Mouse (Mus musculus) liver, embryonic 11.5 days (tissue): Measurements from ENCODE around the gene Gfod1. TPM values are rescaled to one million over a fixed set of nuclear protein-coding genes. Genes with fewer than 3 reads are reported as not detected.

Source experiments
- ATAC-seq: fragments of 200-750 bp; cut with Nextera tagmentation; replicated peaks from 2 replicates; pipeline ENCODE4 v1.8.0; 2017; ENCODE audit warnings: moderate number of reproducible peaks, mild to moderate bottlenecking, moderate TSS enrichment, moderate library complexity; ENCODE audit not compliant: low FRiP score
- DNase-seq: peaks from one replicate; pipeline ENCODE4 v3.0.0-alpha.2; 2017; ENCODE audit warnings: low spot score
- H3K27ac ChIP-seq: fragments of 300-500 bp; sonication (generic); 2 replicates; pipeline ENCODE4 v1.5.1; 2014; ENCODE audit warnings: mild to moderate bottlenecking, low read depth, low read length, control low read depth
- H3K27me3 ChIP-seq: fragments of 300-500 bp; sonication (generic); replicated peaks from 2 replicates; pipeline ENCODE4 v1.6.1; 2014; ENCODE audit warnings: low read length, mixed read lengths; ENCODE audit not compliant: control insufficient read depth, insufficient read depth
- H3K36me3 ChIP-seq: fragments of 300-500 bp; sonication (generic); 2 replicates; pipeline ENCODE4 v1.6.1; 2014; ENCODE audit warnings: mild to moderate bottlenecking, low read length, moderate library complexity, mixed read lengths; ENCODE audit not compliant: control insufficient read depth, insufficient read depth
- H3K4me1 ChIP-seq: fragments of 300-500 bp; sonication (generic); replicated peaks from 2 replicates; pipeline ENCODE4 v1.6.1; 2014; ENCODE audit warnings: low read length, mixed read lengths; ENCODE audit not compliant: control insufficient read depth, insufficient read depth
- H3K4me2 ChIP-seq: fragments of 300-500 bp; sonication (generic); 2 replicates; pipeline ENCODE4 v1.6.1; 2014; ENCODE audit warnings: mild to moderate bottlenecking, control low read depth, moderate library complexity
- H3K4me3 ChIP-seq: fragments of 300-500 bp; sonication (generic); 2 replicates; pipeline ENCODE4 v1.5.1; 2014; ENCODE audit warnings: low read depth, low read length, control low read depth
- H3K9ac ChIP-seq: fragments of 300-500 bp; sonication (generic); 2 replicates; pipeline ENCODE4 v1.6.1; 2014; ENCODE audit warnings: low read depth, low read length, control low read depth
- H3K9me3 ChIP-seq: fragments of 300-500 bp; sonication (generic); 2 replicates; pipeline ENCODE4 v1.6.1; 2016; ENCODE audit warnings: low read length, inconsistent platforms, mixed read lengths; ENCODE audit not compliant: control insufficient read depth
- WGBS: fragments of 180-500 bp; shearing (Covaris S2); extraction: QIAGEN DNeasy Blood & Tissue Kit; methylation state at CpG from one replicate; pipeline ENCODE4 v1.1.7; 2014; 5-methylcytosine and 5-hydroxymethylcytosine counted together
- polyA plus RNA-seq: library from polyadenylated mRNA; unstranded; fragments of >200 nt; fragmentation: Nextera tagmentation; extraction: Ambion mirVana; gene quantifications from 2 replicates; pipeline ENCODE4 v1.2.1, GENCODE M21; 2014

Gene Gfod1
- polyA plus RNA-seq = 0.37 and 0.42 TPM in 2 replicates

DNA sequence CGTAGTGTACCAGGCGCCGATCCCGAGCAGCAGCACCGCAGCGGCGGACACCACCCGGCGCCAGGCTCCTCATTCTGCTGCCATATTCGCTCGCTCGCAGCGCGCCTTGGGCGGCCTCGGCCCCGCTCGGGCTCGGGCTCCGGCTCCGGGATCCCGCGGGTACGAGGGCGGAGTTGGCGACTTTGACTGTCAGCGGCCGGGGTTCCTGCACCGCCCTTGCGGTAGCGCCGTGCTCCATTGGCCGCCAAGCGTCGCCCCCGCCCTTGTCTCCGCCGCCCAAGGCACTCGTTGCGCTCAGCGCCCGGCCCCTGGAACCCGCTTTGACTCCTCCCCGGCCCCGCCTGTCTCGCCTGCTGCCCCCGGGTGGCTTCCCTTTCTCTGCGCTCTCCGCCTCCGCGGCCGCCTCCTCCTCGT lies at the start of gene Gfod1:
Gene Gfod1, minus strand, starts transcription at position 155 of the 414 bp plus-strand sequence.
- DNase-seq (peak; percentile 93), ATAC-seq (peak; percentile 96)
- H3K4me2 ChIP-seq = peak within 1 kb of the TSS; percentile 100
- no peaks in the 10 kb centered on the region for H3K36me3 ChIP-seq
- peaks cover 27% of the 10 kb centered on the region for H3K27me3 ChIP-seq
- WGBS = under 1% methylated on average over 53 of the region's 53 CpGs
- H3K9ac ChIP-seq = peak within 1 kb of the TSS; percentile 66
- peaks cover 31% of the 10 kb centered on the region for H3K4me1 ChIP-seq
- no peaks in the 10 kb centered on the region for H3K9me3 ChIP-seq
- peak within 1 kb of the TSS; percentile 28; the same call in 1 of the 2 replicates for H3K27ac ChIP-seq
- H3K4me3 ChIP-seq = peak within 1 kb of the TSS; percentile 72

DNA sequence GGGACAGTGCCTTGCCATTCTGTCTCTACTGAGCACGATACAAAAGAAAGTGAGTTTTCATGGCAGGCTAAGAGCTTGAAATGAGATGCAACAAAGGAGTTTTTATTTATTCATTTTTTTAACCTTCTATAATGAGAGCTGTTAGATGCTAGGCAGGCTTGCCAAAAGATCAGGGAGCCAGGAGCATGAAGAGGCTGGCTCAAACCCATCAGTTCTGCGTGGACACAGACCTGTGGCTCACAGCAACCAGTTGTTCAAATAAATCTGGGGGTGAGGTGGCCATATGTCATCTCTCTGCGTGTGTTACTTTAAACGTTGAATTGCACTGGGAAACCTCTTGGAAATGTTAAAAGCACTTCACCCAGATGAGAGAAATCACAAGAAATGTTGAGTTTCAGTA lies 49.4 kb upstream of the Gfod1 start:
- DNase-seq = no peak
- WGBS = 67% methylated on average over 4 of the region's 4 CpGs
- Histone ChIP-seq H3K4me3 (no peak overlapping the region), H3K27me3 (no peaks in the 10 kb centered on the region), H3K27ac (no peak overlapping the region), H3K4me2 (no peak overlapping the region), H3K36me3 (no peaks in the 10 kb centered on the region), H3K4me1 (no peaks in the 10 kb centered on the region; the same call in 1 of the 2 replicates), H3K9ac (no peak overlapping the region), H3K9me3 (no peaks in the 10 kb centered on the region)
- no peak for ATAC-seq

DNA sequence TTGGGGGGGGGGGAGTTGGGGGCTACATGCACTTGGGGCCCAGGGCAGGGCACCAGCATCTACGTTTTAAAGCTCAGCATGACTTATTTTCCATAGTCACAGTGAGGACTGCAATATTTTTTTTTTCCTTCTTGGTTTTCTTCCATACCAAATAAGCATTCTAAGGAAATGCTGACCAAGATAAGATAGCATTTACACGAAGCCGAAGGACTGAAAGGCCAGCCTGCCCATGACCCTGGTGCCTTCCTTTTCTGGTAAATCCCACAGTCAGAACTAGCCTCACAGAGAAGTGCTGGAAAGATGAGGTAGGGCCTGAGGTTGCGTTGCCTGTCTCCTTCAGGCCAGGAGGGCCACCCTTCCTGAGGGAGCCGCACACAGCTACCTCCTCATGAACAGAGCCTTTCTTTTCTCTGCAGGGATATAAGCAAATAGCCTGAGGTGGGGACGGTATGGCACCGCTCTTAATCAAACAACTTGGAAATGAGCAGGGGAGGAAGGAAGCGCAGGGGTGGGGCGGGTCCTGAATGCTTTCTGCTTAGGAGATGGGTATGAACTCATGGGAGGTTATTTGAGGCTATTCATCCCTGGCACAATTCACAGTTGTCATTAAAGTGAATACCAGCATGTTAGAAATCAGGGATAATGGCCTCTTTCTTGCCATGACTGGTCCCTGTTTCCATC lies 46.7 kb upstream of the Gfod1 start:
- no peaks in the 10 kb centered on the region for H3K36me3 ChIP-seq
- 51% methylated on average over 9 of the region's 9 CpGs for WGBS
- DNase-seq = no peak
- H3K9ac ChIP-seq = no peak overlapping the region
- H3K4me3 ChIP-seq = no peak overlapping the region
- no peak overlapping the region for H3K4me2 ChIP-seq
- ATAC-seq = no peak
- no peaks in the 10 kb centered on the region for H3K27me3 ChIP-seq
- no peaks in the 10 kb centered on the region; the same call in 1 of the 2 replicates for H3K4me1 ChIP-seq
- no peaks in the 10 kb centered on the region for H3K9me3 ChIP-seq
- no peak overlapping the region for H3K27ac ChIP-seq

GRCm38 (mm10) chr13:43349376-43349775 lies 45.4 kb upstream of the Gfod1 start:
- DNase-seq (no peak), ATAC-seq (no peak)
- 76% methylated on average over 8 of the region's 8 CpGs for WGBS
- no peaks in the 10 kb centered on the region for H3K27me3 ChIP-seq
- no peak overlapping the region for H3K4me3 ChIP-seq
- no peaks in the 10 kb centered on the region for H3K9me3 ChIP-seq
- H3K9ac ChIP-seq = no peak overlapping the region
- no peaks in the 10 kb centered on the region for H3K36me3 ChIP-seq
- H3K4me1 ChIP-seq = no peaks in the 10 kb centered on the region
- no peak overlapping the region for H3K4me2 ChIP-seq
- no peak overlapping the region for H3K27ac ChIP-seq

DNA sequence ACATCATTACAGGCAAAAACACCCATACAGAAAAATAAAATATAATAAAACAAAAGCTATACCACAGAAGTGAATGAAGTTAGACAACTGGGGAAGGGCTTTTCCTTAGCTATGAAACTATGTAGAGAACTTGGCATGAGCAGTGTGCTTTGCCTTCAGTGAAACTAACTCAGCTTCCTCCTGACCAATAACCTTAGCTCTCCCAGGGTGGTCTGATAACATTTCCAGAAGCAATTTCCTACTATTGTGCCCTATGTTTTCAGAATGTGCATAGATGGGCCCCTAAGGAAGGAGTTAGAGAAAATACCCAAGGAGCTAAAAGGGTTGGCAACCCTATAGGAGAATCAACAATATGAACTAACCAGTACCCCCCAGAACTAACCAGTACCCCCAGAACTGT lies 42.9 kb upstream of the Gfod1 start:
- no peaks in the 10 kb centered on the region for H3K4me1 ChIP-seq
- no peaks in the 10 kb centered on the region for H3K27me3 ChIP-seq
- H3K4me2 ChIP-seq = no peak overlapping the region
- no peak for DNase-seq
- no peaks in the 10 kb centered on the region for H3K36me3 ChIP-seq
- H3K9ac ChIP-seq = no peak overlapping the region
- no peak for ATAC-seq
- no peaks in the 10 kb centered on the region for H3K9me3 ChIP-seq
- H3K27ac ChIP-seq = no peak overlapping the region
- no peak overlapping the region for H3K4me3 ChIP-seq

- 74% methylated on average over 4 of the region's 4 CpGs for WGBS
- DNase-seq (no peak), ATAC-seq (no peak)
- H3K4me2 ChIP-seq = no peak overlapping the region
- no peaks in the 10 kb centered on the region for H3K4me1 ChIP-seq
- no peaks in the 10 kb centered on the region for H3K36me3 ChIP-seq
- H3K27ac ChIP-seq = no peak overlapping the region
- no peaks in the 10 kb centered on the region for H3K27me3 ChIP-seq
- H3K4me3 ChIP-seq = no peak overlapping the region
- H3K9me3 ChIP-seq = no peaks in the 10 kb centered on the region
- no peak overlapping the region for H3K9ac ChIP-seq
Measured at GRCm38 (mm10) chr13:43338632-43339031, 34.7 kb upstream of the Gfod1 start.

DNA sequence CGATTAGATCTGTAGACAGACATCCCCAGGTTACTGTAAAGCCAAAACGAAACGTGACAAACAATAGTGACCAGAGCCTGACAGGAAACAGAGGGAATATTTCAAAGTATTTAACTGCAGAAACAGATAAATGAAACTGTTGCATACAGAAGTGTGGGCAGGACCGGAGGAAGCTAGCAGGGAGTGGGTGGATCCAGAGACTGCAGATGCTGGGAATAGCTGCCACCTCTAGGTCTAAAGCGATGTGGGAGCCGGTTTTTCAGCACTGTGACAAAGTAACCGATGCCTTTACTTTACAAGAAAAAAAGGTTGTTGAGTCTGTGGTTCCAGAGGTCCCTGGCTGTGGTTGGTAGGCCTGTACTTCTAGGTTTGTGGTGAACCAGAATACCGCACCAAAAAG lies 34.0 kb upstream of the Gfod1 start:
- H3K4me2 ChIP-seq = no peak overlapping the region
- H3K4me1 ChIP-seq = no peaks in the 10 kb centered on the region
- H3K4me3 ChIP-seq = no peak overlapping the region
- H3K9me3 ChIP-seq = no peaks in the 10 kb centered on the region
- no peak overlapping the region for H3K27ac ChIP-seq
- no peaks in the 10 kb centered on the region for H3K27me3 ChIP-seq
- no peak for DNase-seq
- no peak overlapping the region for H3K9ac ChIP-seq
- WGBS = 81% methylated on average over 8 of the region's 8 CpGs
- H3K36me3 ChIP-seq = no peaks in the 10 kb centered on the region
- ATAC-seq = no peak

DNA sequence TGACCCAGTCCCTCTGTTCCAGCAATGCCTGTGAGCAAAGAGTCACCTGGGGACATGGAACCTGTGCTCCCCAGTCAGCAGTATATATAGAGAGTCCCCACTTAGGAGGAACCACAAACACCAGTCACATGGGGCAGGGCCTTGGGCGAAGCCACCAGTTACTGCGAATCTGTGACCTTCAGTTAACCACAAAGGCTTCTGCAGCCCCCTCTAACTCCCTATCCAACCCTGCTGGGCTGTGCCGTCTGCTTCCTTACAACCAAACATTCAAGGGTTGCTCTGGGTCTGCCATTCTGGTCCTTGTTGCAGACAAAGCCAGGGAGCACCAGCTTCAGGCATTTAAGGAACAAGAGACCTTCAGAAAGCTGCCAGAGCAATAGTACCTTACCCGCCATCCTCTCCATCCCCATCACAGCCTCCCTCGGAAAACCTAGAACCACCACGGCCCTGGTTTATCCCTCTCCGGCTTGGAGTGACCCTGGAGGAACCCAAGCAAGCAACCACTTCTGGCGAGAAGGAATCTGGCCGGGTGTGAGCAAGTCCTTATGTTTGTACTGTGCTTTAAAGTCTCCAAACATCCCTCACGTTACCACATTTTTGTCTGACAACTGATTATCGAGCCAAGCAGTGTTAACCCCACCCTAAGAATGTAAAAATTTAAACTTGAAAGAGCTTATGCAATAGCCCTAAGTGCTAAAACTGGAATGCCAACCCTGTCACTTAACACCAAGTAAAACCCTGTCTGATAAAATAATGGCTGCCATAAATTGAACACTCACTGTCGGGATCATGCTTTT lies 32.7 kb upstream of the Gfod1 start:
- no peak overlapping the region for H3K27ac ChIP-seq
- H3K4me3 ChIP-seq = no peak overlapping the region
- ATAC-seq (no peak), DNase-seq (no peak)
- no peaks in the 10 kb centered on the region for H3K27me3 ChIP-seq
- no peaks in the 10 kb centered on the region for H3K9me3 ChIP-seq
- no peaks in the 10 kb centered on the region for H3K4me1 ChIP-seq
- no peaks in the 10 kb centered on the region for H3K36me3 ChIP-seq
- no peak overlapping the region for H3K4me2 ChIP-seq
- WGBS = 61% methylated on average over 12 of the region's 12 CpGs
- no peak overlapping the region for H3K9ac ChIP-seq

- 33% methylated on average over 7 of the region's 7 CpGs for WGBS
- ATAC-seq = no peak
- no peak overlapping the region for H3K9ac ChIP-seq
- no peaks in the 10 kb centered on the region for H3K27me3 ChIP-seq
- no peaks in the 10 kb centered on the region for H3K9me3 ChIP-seq
- DNase-seq = no peak
- H3K27ac ChIP-seq = no peak overlapping the region
- no peaks in the 10 kb centered on the region for H3K36me3 ChIP-seq
- H3K4me1 ChIP-seq = no peaks in the 10 kb centered on the region
- no peak overlapping the region for H3K4me2 ChIP-seq
- H3K4me3 ChIP-seq = no peak overlapping the region
Measured at GRCm38 (mm10) chr13:43332591-43332990, 28.6 kb upstream of the Gfod1 start.
